Mouse (Mus musculus) liver, embryonic 14.5 days (tissue): ENCODE measurements at regions not wholly inside any gene's neighbourhood (a gene's known extent, or its start where the extent isn't known, plus 50 kb on each side); places are given as distances from the start of the nearest gene placed in this dataset.

ENCODE experiments used
- CTCF ChIP-seq: IDR thresholded peaks from 2 replicates; pipeline ENCODE4 v1.5.1; 2016; ENCODE audit warnings: antibody characterized with exemption, low read depth, control low read depth
- EP300 ChIP-seq: IDR thresholded peaks from 2 replicates; pipeline ENCODE4 v1.6.1; 2016; ENCODE audit warnings: antibody characterized with exemption, low read depth

- TF ChIP-seq CTCF (no peak), EP300 (no peak)
Measured at GRCm38 (mm10) chr8:126664891-126665290, 71.1 kb upstream of the Irf2bp2 start.
